In genomic region chr3:56380316-56380715, GRCm38 (mm10) we compare ENCODE assay signal across 17 mouse cellular contexts.
A peak's percentile ranks its signal among the peaks of the same experiment; 100 is the strongest.
DNase-seq lines count a peak whose midpoint lies in the region; ATAC-seq lines count a peak whose summit lies in the region.
"Had no signal": no experiment of that assay in that cellular context is flagged by ENCODE, and none has a peak within 500 bp of the region (broad histone marks: within the 10 kb centered on the region; RNA-seq: fewer than 3 reads in every experiment).

No protein-coding gene starts in this region.

- no peak for ATAC-seq in kidney, embryonic 14.5 days (ENCODE audit: low FRiP score, low TSS enrichment)
- ATAC-seq in midbrain, embryonic 11.5 days (ENCODE audit: low FRiP score): no peak
- no peak for ATAC-seq in midbrain, embryonic 13.5 days

- no peaks in the 10 kb centered on the region for H3K36me3 ChIP-seq in kidney, embryonic 14.5 days (ENCODE audit: control insufficient read depth, insufficient read depth, low read length)
- no peaks in the 10 kb centered on the region for H3K36me3 ChIP-seq in midbrain, embryonic 11.5 days (ENCODE audit: control insufficient read depth, insufficient read depth, low read length)
- no peaks in the 10 kb centered on the region for H3K36me3 ChIP-seq in midbrain, embryonic 13.5 days
- H3K36me3 ChIP-seq: embryonic facial prominence, embryonic 12.5 days; forebrain, embryonic 12.5 days; heart, embryonic 12.5 days; hindbrain, embryonic 15.5 days had no signal

- H3K4me2 ChIP-seq in kidney, embryonic 14.5 days (replicated peaks; ENCODE audit: low read depth, low read length): no peak overlapping the region
- H3K4me2 ChIP-seq in midbrain, embryonic 11.5 days: no peak overlapping the region
- no peak overlapping the region for H3K4me2 ChIP-seq in midbrain, embryonic 13.5 days (replicated peaks)
- H3K4me2 ChIP-seq: embryonic facial prominence, embryonic 12.5 days; forebrain, embryonic 12.5 days; heart, embryonic 12.5 days; hindbrain, embryonic 15.5 days had no signal

- no peaks in the 10 kb centered on the region for H3K27me3 ChIP-seq in kidney, embryonic 14.5 days (ENCODE audit: control insufficient read depth, insufficient read depth, low read length)
- H3K27me3 ChIP-seq in midbrain, embryonic 11.5 days (ENCODE audit: control insufficient read depth, insufficient read depth, low read length): no peaks in the 10 kb centered on the region
- no peaks in the 10 kb centered on the region for H3K27me3 ChIP-seq in midbrain, embryonic 13.5 days
- H3K27me3 ChIP-seq: embryonic facial prominence, embryonic 12.5 days; forebrain, embryonic 12.5 days; heart, embryonic 12.5 days; hindbrain, embryonic 15.5 days had no signal

- no peaks in the 10 kb centered on the region for H3K4me1 ChIP-seq in kidney, embryonic 14.5 days (ENCODE audit: control insufficient read depth, insufficient read depth, low read length)
- no peaks in the 10 kb centered on the region for H3K4me1 ChIP-seq in midbrain, embryonic 11.5 days (ENCODE audit: control insufficient read depth, insufficient read depth, low read length)
- no peaks in the 10 kb centered on the region for H3K4me1 ChIP-seq in midbrain, embryonic 13.5 days (replicated peaks)
- H3K4me1 ChIP-seq: embryonic facial prominence, embryonic 12.5 days; forebrain, embryonic 12.5 days; heart, embryonic 12.5 days; hindbrain, embryonic 15.5 days had no signal

- no peak overlapping the region for H3K27ac ChIP-seq in kidney, embryonic 14.5 days (ENCODE audit: low read depth, low read length)
- H3K27ac ChIP-seq in midbrain, embryonic 11.5 days (ENCODE audit: low read depth, low read length): no peak overlapping the region
- H3K27ac ChIP-seq in midbrain, embryonic 13.5 days: no peak overlapping the region
- H3K27ac ChIP-seq: embryonic facial prominence, embryonic 12.5 days; forebrain, embryonic 12.5 days; hindbrain, embryonic 15.5 days had no signal

- DNase-seq in embryo, embryonic 11 days: peak; percentile 7
- no peak for DNase-seq in embryo, embryonic 10 days (ENCODE audit: low spot score)
- peak; percentile 9 for DNase-seq in kidney, postnatal 14 days
- DNase-seq in midbrain, embryonic 11.5 days (ENCODE audit: low spot score, missing footprints): peak; percentile 33
- no peak for DNase-seq in heart, postnatal 10 days
- DNase-seq: adrenal gland, adult 8-10 months; adrenal gland, postnatal 36 days; cerebellum, adult 2 months; cerebellum, postnatal 10 days; gastrocnemius, postnatal 10 days; heart, postnatal 36 days had no signal

- no peak overlapping the region for H3K9ac ChIP-seq in kidney, embryonic 14.5 days (ENCODE audit: low read depth, low read length)
- H3K9ac ChIP-seq in midbrain, embryonic 11.5 days (ENCODE audit: low read length): no peak overlapping the region
- no peak overlapping the region for H3K9ac ChIP-seq in midbrain, embryonic 13.5 days (replicated peaks)
- H3K9ac ChIP-seq: embryonic facial prominence, embryonic 12.5 days; forebrain, embryonic 12.5 days; heart, embryonic 12.5 days; hindbrain, embryonic 15.5 days had no signal

- H3K9me3 ChIP-seq in kidney, embryonic 14.5 days (ENCODE audit: control insufficient read depth, low read length): peaks cover 4% of the 10 kb centered on the region; the same call in 1 of the 2 replicates
- no peaks in the 10 kb centered on the region for H3K9me3 ChIP-seq in midbrain, embryonic 11.5 days (ENCODE audit: control insufficient read depth, low read length)
- H3K9me3 ChIP-seq in midbrain, embryonic 13.5 days: no peaks in the 10 kb centered on the region
- H3K9me3 ChIP-seq: embryonic facial prominence, embryonic 12.5 days; forebrain, embryonic 12.5 days; hindbrain, embryonic 15.5 days had no signal

- no peak overlapping the region for H3K4me3 ChIP-seq in kidney, embryonic 14.5 days (ENCODE audit: low read length)
- no peak overlapping the region for H3K4me3 ChIP-seq in midbrain, embryonic 11.5 days (ENCODE audit: low read depth, low read length)
- H3K4me3 ChIP-seq in midbrain, embryonic 13.5 days (replicated peaks): no peak overlapping the region
- H3K4me3 ChIP-seq: embryonic facial prominence, embryonic 12.5 days; forebrain, embryonic 12.5 days; heart, embryonic 12.5 days; hindbrain, embryonic 15.5 days had no signal

- intact Hi-C loops in heart, postnatal 10 days (cut with DNase I): no loop called here

Comparison
In these comparisons a context has a peak if more than half of its experiments do, and no peak if none do; other contexts are left out.
1. DNase-seq: peak in embryo, embryonic 11 days (single experiment), kidney, postnatal 14 days (single experiment) and midbrain, embryonic 11.5 days (single experiment); none in embryo, embryonic 10 days (single experiment) and heart, postnatal 10 days (0 of 2).